Mouse (Mus musculus) liver, embryonic 11.5 days (tissue): ENCODE results near the gene Gm10718. TPM values are rescaled to one million over a fixed set of nuclear protein-coding genes. Genes with fewer than 3 reads are reported as not detected.
A peak's percentile ranks its signal among the peaks of the same experiment; 100 is the strongest.
"Not testable (repeated sequence)": the region's sequence is repeated elsewhere in the genome, so short reads cannot be mapped to it uniquely, and the experiment has no call there.

ENCODE experiments used
- ATAC-seq: fragments of 200-750 bp; cut with Nextera tagmentation; replicated peaks from 2 replicates; pipeline ENCODE4 v1.8.0; 2017; ENCODE audit warnings: moderate number of reproducible peaks, mild to moderate bottlenecking, moderate TSS enrichment, moderate library complexity; ENCODE audit not compliant: low FRiP score
- DNase-seq: peaks from one replicate; pipeline ENCODE4 v3.0.0-alpha.2; 2017; ENCODE audit warnings: low spot score
- H3K27ac ChIP-seq: fragments of 300-500 bp; sonication (generic); 2 replicates; pipeline ENCODE4 v1.5.1; 2014; ENCODE audit warnings: mild to moderate bottlenecking, low read depth, low read length, control low read depth
- H3K27me3 ChIP-seq: fragments of 300-500 bp; sonication (generic); replicated peaks from 2 replicates; pipeline ENCODE4 v1.6.1; 2014; ENCODE audit warnings: low read length, mixed read lengths; ENCODE audit not compliant: control insufficient read depth, insufficient read depth
- H3K36me3 ChIP-seq: fragments of 300-500 bp; sonication (generic); 2 replicates; pipeline ENCODE4 v1.6.1; 2014; ENCODE audit warnings: mild to moderate bottlenecking, low read length, moderate library complexity, mixed read lengths; ENCODE audit not compliant: control insufficient read depth, insufficient read depth
- H3K4me1 ChIP-seq: fragments of 300-500 bp; sonication (generic); replicated peaks from 2 replicates; pipeline ENCODE4 v1.6.1; 2014; ENCODE audit warnings: low read length, mixed read lengths; ENCODE audit not compliant: control insufficient read depth, insufficient read depth
- H3K4me2 ChIP-seq: fragments of 300-500 bp; sonication (generic); 2 replicates; pipeline ENCODE4 v1.6.1; 2014; ENCODE audit warnings: mild to moderate bottlenecking, control low read depth, moderate library complexity
- H3K4me3 ChIP-seq: fragments of 300-500 bp; sonication (generic); 2 replicates; pipeline ENCODE4 v1.5.1; 2014; ENCODE audit warnings: low read depth, low read length, control low read depth
- H3K9ac ChIP-seq: fragments of 300-500 bp; sonication (generic); 2 replicates; pipeline ENCODE4 v1.6.1; 2014; ENCODE audit warnings: low read depth, low read length, control low read depth
- H3K9me3 ChIP-seq: fragments of 300-500 bp; sonication (generic); 2 replicates; pipeline ENCODE4 v1.6.1; 2016; ENCODE audit warnings: low read length, inconsistent platforms, mixed read lengths; ENCODE audit not compliant: control insufficient read depth
- WGBS: fragments of 180-500 bp; shearing (Covaris S2); extraction: QIAGEN DNeasy Blood & Tissue Kit; methylation state at CpG from one replicate; pipeline ENCODE4 v1.1.7; 2014; 5-methylcytosine and 5-hydroxymethylcytosine counted together
- polyA plus RNA-seq: library from polyadenylated mRNA; unstranded; fragments of >200 nt; fragmentation: Nextera tagmentation; extraction: Ambion mirVana; gene quantifications from 2 replicates; pipeline ENCODE4 v1.2.1, GENCODE M21; 2014

Gene Gm10718
- polyA plus RNA-seq, result not detected in 2 replicates

- H3K4me3 ChIP-seq, H3K9me3 ChIP-seq, H3K27ac ChIP-seq, H3K4me2 ChIP-seq, DNase-seq, H3K4me1 ChIP-seq, H3K9ac ChIP-seq, ATAC-seq, H3K27me3 ChIP-seq, H3K36me3 ChIP-seq: not testable (repeated sequence)
- WGBS, result 69% methylated on average over 9 of the region's 13 CpGs
Measured at GRCm38 (mm10) chr9:3023312-3023984, at the start of gene Gm10718. TSS of gene Gm10718 (plus strand) at chr9:3023547.

GRCm38 (mm10) chr9:3000445-3000972 lies 22.8 kb upstream of the Gm10718 start, which contains the start of gene Gm10722:
TSS of gene Gm10722 (plus strand) at chr9:3000922.
- 64% methylated on average over 12 of the region's 12 CpGs for WGBS
- not testable (repeated sequence) for H3K4me2 ChIP-seq, DNase-seq, H3K27ac ChIP-seq, H3K9me3 ChIP-seq, H3K4me3 ChIP-seq, H3K4me1 ChIP-seq, H3K9ac ChIP-seq, H3K36me3 ChIP-seq, ATAC-seq, H3K27me3 ChIP-seq

GRCm38 (mm10) chr9:3001006-3001405 lies 22.3 kb upstream of the Gm10718 start:
- WGBS, result 62% methylated on average over 8 of the region's 8 CpGs
- H3K36me3 ChIP-seq, H3K9ac ChIP-seq, DNase-seq, H3K4me2 ChIP-seq, H3K27ac ChIP-seq, H3K9me3 ChIP-seq, H3K4me3 ChIP-seq, ATAC-seq, H3K4me1 ChIP-seq, H3K27me3 ChIP-seq: not testable (repeated sequence)

DNA sequence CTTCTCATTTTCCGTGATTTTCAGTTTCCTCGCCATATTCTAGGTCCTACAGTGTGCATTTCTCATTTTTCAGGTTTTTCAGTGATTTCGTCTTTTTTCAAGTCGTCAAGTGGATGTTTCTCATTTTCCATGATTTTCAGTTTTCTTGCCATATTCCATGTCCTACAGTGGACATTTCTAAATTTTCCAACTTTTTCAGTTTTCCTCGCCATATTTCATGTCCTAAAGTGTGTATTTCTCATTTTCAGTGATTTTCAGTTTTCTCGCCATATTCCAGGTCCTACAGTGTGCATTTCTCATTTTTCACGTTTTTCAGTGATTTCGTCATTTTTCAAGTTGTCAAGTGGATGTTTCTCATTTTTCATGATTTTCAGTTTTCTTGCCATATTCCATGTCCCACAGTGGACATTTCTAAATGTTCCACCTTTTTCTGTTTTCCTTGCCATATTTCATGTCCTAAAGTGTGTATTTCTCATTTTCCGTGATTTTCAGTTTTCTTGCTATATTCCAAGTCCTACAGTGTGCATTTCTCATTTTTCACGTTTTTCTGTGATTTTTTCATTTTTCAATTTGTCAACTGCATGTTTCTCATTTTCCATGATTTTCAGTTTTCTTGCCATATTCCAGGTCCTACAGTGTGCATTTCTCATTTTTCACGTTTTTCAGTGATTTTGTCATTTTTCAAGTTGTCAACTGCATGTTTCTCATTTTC lies 21.2 kb upstream of the Gm10718 start:
- not testable (repeated sequence) for H3K9ac ChIP-seq

DNA sequence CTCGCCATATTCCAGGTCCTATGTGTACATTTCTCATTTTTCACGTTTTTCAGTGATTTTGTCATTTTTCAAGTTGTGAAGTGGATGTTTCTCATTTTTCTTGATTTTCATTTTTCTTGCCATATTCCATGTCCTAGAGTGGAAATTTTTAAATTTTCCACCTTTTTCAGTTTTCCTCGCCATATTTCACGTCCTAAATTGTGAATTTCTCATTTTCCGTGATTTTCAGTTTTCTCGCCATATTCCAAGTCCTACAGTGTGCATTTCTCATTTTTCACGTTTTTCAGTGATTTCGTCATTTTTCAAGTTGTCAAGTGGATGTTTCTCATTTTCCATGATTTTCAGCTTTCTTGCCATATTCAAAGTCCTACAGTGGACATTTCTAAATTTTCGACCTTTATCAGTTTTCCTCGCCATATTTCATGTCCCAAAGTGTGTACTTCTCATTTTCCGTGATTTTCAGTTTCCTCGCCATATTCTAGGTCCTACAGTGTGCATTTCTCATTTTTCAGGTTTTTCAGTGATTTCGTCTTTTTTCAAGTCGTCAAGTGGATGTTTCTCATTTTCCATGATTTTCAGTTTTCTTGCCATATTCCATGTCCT lies 20.5 kb upstream of the Gm10718 start, which contains the start of gene Gm11168:
Gene Gm11168 (plus strand): TSS at position 553 of the 603 bp plus-strand sequence.
- not testable (repeated sequence) for ATAC-seq, H3K27ac ChIP-seq, H3K36me3 ChIP-seq, DNase-seq, H3K4me1 ChIP-seq, H3K4me2 ChIP-seq, H3K27me3 ChIP-seq, H3K4me3 ChIP-seq, H3K9me3 ChIP-seq, H3K9ac ChIP-seq
- WGBS, result 68% methylated on average over 6 of the region's 14 CpGs

More for the DNA sequence above, 21.2 kb upstream of the Gm10718 start:
- H3K36me3 ChIP-seq, H3K27ac ChIP-seq, H3K4me2 ChIP-seq, H3K27me3 ChIP-seq, DNase-seq, H3K4me1 ChIP-seq, H3K9me3 ChIP-seq, H3K4me3 ChIP-seq: not testable (repeated sequence)
- ATAC-seq, result peak; percentile 79
- 56% methylated on average over 8 of the region's 11 CpGs for WGBS

DNA sequence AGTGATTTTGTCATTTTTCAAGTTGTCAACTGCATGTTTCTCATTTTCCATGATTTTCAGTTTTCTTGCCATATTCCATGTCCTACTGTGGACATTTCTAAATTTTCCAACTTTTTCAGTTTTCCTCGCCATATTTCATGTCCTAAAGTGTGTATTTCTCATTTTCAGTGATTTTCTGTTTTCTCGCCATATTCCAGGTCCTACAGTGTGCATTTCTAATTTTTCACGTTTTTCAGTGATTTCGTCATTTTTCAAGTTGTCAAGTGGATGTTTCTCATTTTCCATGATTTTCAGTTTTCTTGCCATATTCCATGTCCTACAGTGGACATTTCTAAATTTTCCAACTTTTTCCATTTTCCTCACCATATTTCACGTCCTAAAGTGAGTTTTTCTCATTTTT lies 17.2 kb upstream of the Gm10718 start:
- not testable (repeated sequence) for ATAC-seq, H3K4me1 ChIP-seq, H3K27me3 ChIP-seq, H3K4me3 ChIP-seq, H3K9ac ChIP-seq, H3K4me2 ChIP-seq, H3K27ac ChIP-seq, H3K36me3 ChIP-seq, DNase-seq, H3K9me3 ChIP-seq
- 83% methylated on average over 1 of the region's 5 CpGs for WGBS

GRCm38 (mm10) chr9:3006636-3007035 lies 16.7 kb upstream of the Gm10718 start:
- not testable (repeated sequence) for H3K9me3 ChIP-seq, H3K36me3 ChIP-seq, H3K4me1 ChIP-seq, H3K4me3 ChIP-seq, H3K27ac ChIP-seq, H3K27me3 ChIP-seq, H3K9ac ChIP-seq, H3K4me2 ChIP-seq, DNase-seq
- 68% methylated on average over 7 of the region's 8 CpGs for WGBS
- ATAC-seq, result peak; percentile 70

DNA sequence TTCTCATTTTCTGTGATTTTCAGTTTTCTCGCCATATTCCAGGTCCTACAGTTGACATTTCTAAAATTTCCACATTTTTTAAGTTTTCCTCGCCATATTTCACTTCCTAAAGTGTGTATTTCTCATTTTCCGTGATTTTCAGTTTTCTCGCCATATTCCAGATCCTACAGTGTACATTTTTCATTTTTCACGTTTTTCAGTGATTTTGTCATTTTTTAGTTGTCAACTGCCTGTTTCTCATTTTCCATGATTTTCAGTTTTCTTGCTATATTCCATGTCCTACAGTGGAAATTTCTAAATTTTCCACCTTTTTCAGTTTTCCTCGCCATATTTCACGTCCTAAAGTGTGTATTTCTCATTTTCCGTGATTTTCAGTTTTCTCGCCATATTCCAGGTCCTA lies 16.1 kb upstream of the Gm10718 start:
- not testable (repeated sequence) for H3K9ac ChIP-seq, H3K4me1 ChIP-seq, H3K27me3 ChIP-seq, H3K27ac ChIP-seq, ATAC-seq, H3K4me2 ChIP-seq, H3K4me3 ChIP-seq, H3K9me3 ChIP-seq, H3K36me3 ChIP-seq, DNase-seq
- WGBS, result 73% methylated on average over 7 of the region's 9 CpGs
